Mouse (Mus musculus) adrenal gland, adult 10 weeks (tissue): ENCODE data around the gene Pkig. TPM values are rescaled to one million over a fixed set of nuclear protein-coding genes. Genes with fewer than 3 reads are reported as not detected.

Experiments used
- polyA plus RNA-seq: library from polyadenylated mRNA; stranded (reverse); fragments of 350-450 nt; fragmentation: Illumina TruSeq; extraction: RNeasy Lipid Tissue Mini Kit (QIAGEN cat#74804); gene quantifications from one replicate; pipeline ENCODE4 v1.2.3, GENCODE M21; 2014; ENCODE audit warnings: low read depth, low replicate concordance

Gene Pkig
- polyA plus RNA-seq = 27.9 TPM

GRCm38 (mm10) chr2:163657975-163658886, at the start of gene Pkig:
Gene Pkig, plus strand, starts transcription at chr2:163658386.

GRCm38 (mm10) chr2:163644575-163645385, 13.4 kb upstream of the Pkig start, which contains the start of gene Serinc3:
Gene Serinc3, minus strand, starts transcription at chr2:163645131.

GRCm38 (mm10) chr2:163749647-163750611, 91.7 kb downstream of the Pkig start, which contains the start of gene Ada:
Gene Ada, minus strand, starts transcription at chr2:163750239.

Other genes starting within 250 kb of the Pkig start
- gene Oser1, start 233.7 kb upstream of the Pkig start, polyA plus RNA-seq = 51.5 TPM
- gene Gdap1l1, start 219.9 kb upstream of the Pkig start, polyA plus RNA-seq = not detected
- gene Fitm2, start 185.8 kb upstream of the Pkig start, polyA plus RNA-seq = 75.2 TPM
- gene R3hdml, start 166.1 kb upstream of the Pkig start, polyA plus RNA-seq = not detected
- gene Hnf4a, start 151.6 kb upstream of the Pkig start, polyA plus RNA-seq = not detected
- 35.2 TPM for gene Ttpal, start 56.1 kb upstream of the Pkig start, polyA plus RNA-seq
- 1,406 TPM for gene Serinc3, start 13.3 kb upstream of the Pkig start, polyA plus RNA-seq
- 0.35 TPM for gene Ada, start 91.9 kb downstream of the Pkig start, polyA plus RNA-seq
- gene Ccn5, start 162.5 kb downstream of the Pkig start, polyA plus RNA-seq = not detected
- not detected for gene Kcnk15, start 195.3 kb downstream of the Pkig start, polyA plus RNA-seq